Mouse (Mus musculus) stomach, postnatal 0 days (tissue): ENCODE measurements at regions not wholly inside any gene's neighbourhood (a gene's known extent, or its start where the extent isn't known, plus 50 kb on each side); places are given as distances from the start of the nearest gene placed in this dataset.

Experiments
- ATAC-seq: fragments of 200-750 bp; cut with Nextera tagmentation; 2 replicates; pipeline ENCODE4 v1.8.0; 2017; ENCODE audit not compliant: low FRiP score, low TSS enrichment
- DNase-seq: peaks from one replicate; pipeline ENCODE4 v3.0.0-alpha.2; 2016; ENCODE audit warnings: low spot score
- H3K27ac ChIP-seq: fragments of 300-500 bp; sonication (generic); replicated peaks from 2 replicates; pipeline ENCODE4 v1.5.1; 2014; ENCODE audit warnings: mild to moderate bottlenecking, control low read depth
- H3K27me3 ChIP-seq: fragments of 300-500 bp; sonication (generic); 2 replicates; pipeline ENCODE4 v1.6.1; 2014; ENCODE audit warnings: low read length; ENCODE audit not compliant: control insufficient read depth, insufficient read depth
- H3K36me3 ChIP-seq: fragments of 300-500 bp; sonication (generic); 2 replicates; pipeline ENCODE4 v1.6.1; 2014; ENCODE audit warnings: low read length, mixed read lengths; ENCODE audit not compliant: control insufficient read depth, insufficient read depth
- H3K4me1 ChIP-seq: fragments of 300-500 bp; sonication (generic); replicated peaks from 2 replicates; pipeline ENCODE4 v1.6.1; 2014; ENCODE audit warnings: antibody characterized with exemption; ENCODE audit not compliant: control insufficient read depth, insufficient read depth
- H3K4me2 ChIP-seq: fragments of 300-500 bp; sonication (generic); replicated peaks from 2 replicates; pipeline ENCODE4 v1.6.1; 2014; ENCODE audit warnings: low read depth, mild to moderate bottlenecking, control low read depth, moderate library complexity
- H3K4me3 ChIP-seq: fragments of 300-500 bp; sonication (generic); 2 replicates; pipeline ENCODE4 v1.5.1; 2014; ENCODE audit warnings: low read depth, low read length, control low read depth
- H3K9ac ChIP-seq: fragments of 300-500 bp; sonication (generic); 2 replicates; pipeline ENCODE4 v1.6.1; 2014; ENCODE audit warnings: mild to moderate bottlenecking, low read length, control low read depth, mixed read lengths
- H3K9me3 ChIP-seq: fragments of 300-500 bp; sonication (generic); 2 replicates; pipeline ENCODE4 v1.6.1; 2016; ENCODE audit warnings: low read length; ENCODE audit not compliant: control insufficient read depth
- CTCF ChIP-seq: IDR thresholded peaks from 2 replicates; pipeline ENCODE4 v1.5.1; 2016; ENCODE audit warnings: antibody characterized with exemption, low read depth, mild to moderate bottlenecking, moderate library complexity
- EP300 ChIP-seq: optimal IDR thresholded peaks from 2 replicates; pipeline ENCODE3; 2016; ENCODE audit warnings: antibody characterized with exemption
- WGBS: fragments of 180-500 bp; shearing (Covaris S2); extraction: QIAGEN DNeasy Blood & Tissue Kit; methylation state at CpG from one replicate; pipeline ENCODE4 v1.1.7; 2014; 5-methylcytosine and 5-hydroxymethylcytosine counted together

GRCm38 (mm10) chr9:47391669-47392068 lies 138.3 kb upstream of the Cadm1 start:
- Histone ChIP-seq H3K9me3 (no peaks in the 10 kb centered on the region), H3K9ac (no peak overlapping the region), H3K36me3 (no peaks in the 10 kb centered on the region), H3K4me3 (no peak overlapping the region), H3K27ac (no peak overlapping the region), H3K4me2 (no peak overlapping the region), H3K27me3 (no peaks in the 10 kb centered on the region; the same call in 1 of the 2 replicates), H3K4me1 (no peaks in the 10 kb centered on the region)
- 70% methylated on average over 5 of the region's 5 CpGs for WGBS
- TF ChIP-seq EP300 (no peak), CTCF (no peak)
- no peak for ATAC-seq
- no peak for DNase-seq

- Histone ChIP-seq H3K36me3 (no peaks in the 10 kb centered on the region), H3K4me2 (no peak overlapping the region), H3K9ac (no peak overlapping the region), H3K27ac (no peak overlapping the region), H3K4me3 (no peak overlapping the region), H3K9me3 (no peaks in the 10 kb centered on the region), H3K27me3 (no peaks in the 10 kb centered on the region), H3K4me1 (no peaks in the 10 kb centered on the region)
- 17% methylated on average over 2 of the region's 2 CpGs for WGBS
- no peak for ATAC-seq
- TF ChIP-seq EP300, result no peak
- TF ChIP-seq CTCF, result no peak
- DNase-seq, result no peak
These were observed 130.4 kb upstream of the Cadm1 start for GRCm38 (mm10) chr9:47399598-47399997.

DNA sequence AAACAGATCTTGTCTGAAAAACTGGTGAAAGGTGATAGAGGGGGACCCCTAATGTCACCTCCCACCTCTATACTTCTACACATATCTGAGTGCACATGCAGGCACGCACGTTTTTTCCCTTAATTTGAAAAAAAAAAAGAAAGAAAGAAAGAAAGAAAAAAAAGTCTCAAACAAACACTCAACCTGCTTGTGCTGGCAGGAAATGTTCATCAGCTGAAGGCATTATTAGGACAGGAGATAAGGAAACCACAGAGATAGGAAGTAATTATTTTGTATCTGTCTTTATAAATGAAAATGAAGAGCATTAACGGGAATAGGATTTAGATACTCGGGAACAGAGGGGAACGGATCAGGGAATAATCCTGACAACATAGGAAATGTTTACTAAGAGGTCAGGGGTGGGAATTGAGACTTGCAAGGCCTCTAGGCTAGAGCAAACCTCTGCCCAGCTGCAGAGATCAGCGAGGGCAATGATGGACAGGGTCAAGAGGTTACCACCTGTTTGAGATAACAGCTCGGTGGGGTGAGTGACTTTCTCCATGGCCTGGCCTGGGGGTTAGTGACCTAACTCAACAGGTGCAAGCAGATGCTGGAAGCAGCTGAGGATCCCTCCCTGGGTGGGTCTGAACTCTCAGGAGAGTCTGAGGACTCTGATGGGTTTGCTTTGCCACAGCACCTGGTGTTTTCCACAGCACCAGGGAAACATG lies 129.7 kb upstream of the Cadm1 start:
- Histone ChIP-seq H3K9ac (no peak overlapping the region), H3K4me2 (no peak overlapping the region), H3K9me3 (no peaks in the 10 kb centered on the region), H3K4me1 (no peaks in the 10 kb centered on the region), H3K27me3 (no peaks in the 10 kb centered on the region), H3K27ac (no peak overlapping the region), H3K36me3 (no peaks in the 10 kb centered on the region), H3K4me3 (no peak overlapping the region)
- no peak for ATAC-seq
- no peak for DNase-seq
- no peak for TF ChIP-seq EP300
- no peak for TF ChIP-seq CTCF
- 22% methylated on average over 7 of the region's 7 CpGs for WGBS

DNA sequence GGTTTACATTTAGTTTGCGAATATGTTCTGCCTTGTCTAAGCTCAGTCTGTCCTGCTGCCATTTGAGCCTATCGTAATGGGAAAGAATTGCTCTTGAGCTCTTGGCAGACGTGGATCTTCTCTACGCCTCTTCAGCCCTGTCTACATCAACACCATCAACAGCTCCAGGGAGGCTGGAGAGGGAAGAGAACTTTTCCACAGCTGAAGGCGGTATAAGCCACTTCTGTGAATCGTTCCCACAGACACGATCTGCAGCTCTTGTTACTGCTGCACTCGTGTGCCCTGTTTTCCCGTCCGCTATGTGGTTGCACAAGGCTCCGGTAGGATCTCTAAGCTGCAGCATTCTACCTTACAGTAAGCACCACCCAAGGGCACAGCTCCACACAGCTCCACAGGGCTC lies 128.5 kb upstream of the Cadm1 start:
- ATAC-seq (no peak), DNase-seq (no peak)
- no peak overlapping the region for H3K27ac ChIP-seq
- H3K9me3 ChIP-seq, result no peaks in the 10 kb centered on the region
- TF ChIP-seq CTCF (no peak), EP300 (no peak)
- no peak overlapping the region for H3K4me3 ChIP-seq
- WGBS, result 85% methylated on average over 11 of the region's 11 CpGs
- no peaks in the 10 kb centered on the region for H3K4me1 ChIP-seq
- no peaks in the 10 kb centered on the region for H3K27me3 ChIP-seq
- H3K4me2 ChIP-seq, result no peak overlapping the region
- no peaks in the 10 kb centered on the region for H3K36me3 ChIP-seq
- H3K9ac ChIP-seq, result no peak overlapping the region

GRCm38 (mm10) chr9:47403317-47403716 lies 126.7 kb upstream of the Cadm1 start:
- H3K9ac ChIP-seq, result no peak overlapping the region
- TF ChIP-seq CTCF, result no peak
- ATAC-seq (no peak), DNase-seq (no peak)
- no peak overlapping the region for H3K4me3 ChIP-seq
- H3K9me3 ChIP-seq, result no peaks in the 10 kb centered on the region
- H3K27ac ChIP-seq, result no peak overlapping the region
- no peaks in the 10 kb centered on the region for H3K4me1 ChIP-seq
- no peak overlapping the region for H3K4me2 ChIP-seq
- no peaks in the 10 kb centered on the region for H3K36me3 ChIP-seq
- H3K27me3 ChIP-seq, result no peaks in the 10 kb centered on the region
- 85% methylated on average over 11 of the region's 11 CpGs for WGBS

DNA sequence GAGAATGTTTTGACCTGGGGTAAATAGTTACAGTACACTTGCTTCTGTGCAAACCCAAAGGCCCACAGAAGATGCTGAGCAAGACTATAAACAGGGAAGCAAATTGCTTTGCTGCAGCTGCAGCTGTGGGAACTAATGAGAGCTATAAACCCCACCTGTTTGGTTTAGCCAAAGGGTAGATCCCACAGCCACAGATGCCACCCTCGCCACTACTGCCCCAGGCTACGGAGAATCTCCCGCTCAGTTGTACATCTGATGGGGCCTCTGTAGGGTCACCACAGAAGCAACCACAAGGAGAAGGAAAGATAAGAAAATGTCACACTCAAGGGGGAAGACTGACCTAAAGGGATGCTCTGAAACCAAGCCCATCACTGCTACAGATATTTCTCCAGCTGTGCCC lies 125.2 kb upstream of the Cadm1 start:
- ATAC-seq (no peak), DNase-seq (no peak)
- Histone ChIP-seq H3K27me3 (no peaks in the 10 kb centered on the region), H3K9ac (no peak overlapping the region), H3K36me3 (no peaks in the 10 kb centered on the region), H3K4me3 (no peak overlapping the region), H3K27ac (no peak overlapping the region), H3K4me1 (no peaks in the 10 kb centered on the region), H3K4me2 (no peak overlapping the region), H3K9me3 (no peaks in the 10 kb centered on the region)
- 84% methylated on average over 3 of the region's 3 CpGs for WGBS
- TF ChIP-seq EP300 (no peak), CTCF (no peak)
